Mouse (Mus musculus) cerebellum, adult 18-20 months (tissue): ENCODE results near the gene Hyal2.

Experiments
- DNase-seq, 2 experiments: peaks; one replicate each; pipeline ENCODE4 v3.0.0; 2021

The Hyal2 gene

GRCm38 (mm10) chr9:107567702-107568319 is at the start of gene Hyal2:
TSS of gene Hyal2 (plus strand) at chr9:107567945.
- DNase-seq, result peak; percentile 19 to 23

GRCm38 (mm10) chr9:107520331-107520730 is 47.4 kb upstream of the Hyal2 start:
- DNase-seq, result no peak

GRCm38 (mm10) chr9:107521190-107521589 is 46.6 kb upstream of the Hyal2 start:
- no peak for DNase-seq

- DNase-seq, result no peak
These were observed 45.9 kb upstream of the Hyal2 start for GRCm38 (mm10) chr9:107521711-107522399.

GRCm38 (mm10) chr9:107522400-107522711 is 45.4 kb upstream of the Hyal2 start:
- no peak for DNase-seq

GRCm38 (mm10) chr9:107526198-107527026 is 41.3 kb upstream of the Hyal2 start:
- DNase-seq, result no peak

- DNase-seq, result peak; percentile 90 to 97
These were observed 33.8 kb upstream of the Hyal2 start, which contains the start of gene Tmem115 for GRCm38 (mm10) chr9:107533791-107534407. TSS of gene Tmem115 (plus strand) at chr9:107533945.

- DNase-seq, result peak in 1 of 2 experiments; percentile 44
These were observed 33.1 kb upstream of the Hyal2 start for GRCm38 (mm10) chr9:107534408-107535202.

- no peak for DNase-seq
These were observed 29.5 kb upstream of the Hyal2 start for GRCm38 (mm10) chr9:107538231-107538630.

- DNase-seq, result no peak
These were observed 29.0 kb upstream of the Hyal2 start for GRCm38 (mm10) chr9:107538711-107539110.

- DNase-seq, result no peak
These were observed 27.8 kb upstream of the Hyal2 start for GRCm38 (mm10) chr9:107539940-107540339.

GRCm38 (mm10) chr9:107540420-107540819 is 27.3 kb upstream of the Hyal2 start:
- DNase-seq, result no peak

- no peak for DNase-seq
These were observed 26.7 kb upstream of the Hyal2 start for GRCm38 (mm10) chr9:107541005-107541404.

GRCm38 (mm10) chr9:107541474-107542351 is 26.0 kb upstream of the Hyal2 start, which contains the start of the genes Cyb561d2 and Nprl2:
TSS of gene Cyb561d2 (minus strand) at chr9:107542193.
TSS of gene Nprl2 (plus strand) at chr9:107542226.
- peak; percentile 93 to 94 for DNase-seq

GRCm38 (mm10) chr9:107542352-107542686 is 25.4 kb upstream of the Hyal2 start:
- DNase-seq, result no peak

GRCm38 (mm10) chr9:107542721-107543120 is 25.0 kb upstream of the Hyal2 start:
- no peak for DNase-seq

- DNase-seq, result no peak
These were observed 24.4 kb upstream of the Hyal2 start for GRCm38 (mm10) chr9:107543299-107543698.

- no peak for DNase-seq
These were observed 23.5 kb upstream of the Hyal2 start for GRCm38 (mm10) chr9:107544196-107544700.

GRCm38 (mm10) chr9:107544729-107545128 is 23.0 kb upstream of the Hyal2 start:
- no peak for DNase-seq

- peak in 1 of 2 experiments; percentile 18 for DNase-seq
These were observed 22.5 kb upstream of the Hyal2 start for GRCm38 (mm10) chr9:107545199-107545598.

- peak; percentile 74 to 85 for DNase-seq
These were observed 22.1 kb upstream of the Hyal2 start for GRCm38 (mm10) chr9:107545602-107546001.
